8 mouse cellular contexts compared by ENCODE assay signal in genomic region chr4:150396826-150397620, GRCm38 (mm10).
DNase-seq lines count a peak whose midpoint lies in the region; ATAC-seq and TF ChIP-seq lines count a peak whose summit lies in the region.

No protein-coding gene starts in this region.

- H3K9me3 ChIP-seq in neural tube, embryonic 11.5 days (ENCODE audit: control insufficient read depth, low read length), result no peaks in the 10 kb centered on the region
- no peaks in the 10 kb centered on the region for H3K9me3 ChIP-seq in intestine, postnatal 0 days (ENCODE audit: control insufficient read depth)
- H3K9me3 ChIP-seq in midbrain, embryonic 10.5 days (replicated peaks), result no peaks in the 10 kb centered on the region

- H3K27ac ChIP-seq in neural tube, embryonic 11.5 days (ENCODE audit: low read depth, low read length), result peak overlapping the region; percentile 72
- peak overlapping the region; percentile 15 for H3K27ac ChIP-seq in embryonic fibroblast, embryonic 13.5 days (ENCODE audit: insufficient read depth, low read length)
- H3K27ac ChIP-seq in intestine, postnatal 0 days (ENCODE audit: low read depth, low read length), result peak overlapping the region; percentile 81
- H3K27ac ChIP-seq in midbrain, embryonic 10.5 days (replicated peaks), result peak overlapping the region; percentile 78

- peak; percentile 26 for DNase-seq in neural tube, embryonic 11.5 days (ENCODE audit: low spot score)
- DNase-seq in neural tube, embryonic 10.5 days (ENCODE audit: extremely low spot score, low spot score), result no peak
- DNase-seq in midbrain, embryonic 10.5 days (ENCODE audit: low spot score), result no peak
- DNase-seq in cerebellum, adult 11 months, result no peak
- DNase-seq in right cerebral cortex, postnatal 4 days, result no peak
- no peak for DNase-seq in ovary, postnatal 14 days (ENCODE audit: low spot score)

- no peak overlapping the region for H3K4me3 ChIP-seq in neural tube, embryonic 11.5 days (ENCODE audit: low read depth, low read length)
- no peak overlapping the region for H3K4me3 ChIP-seq in embryonic fibroblast, embryonic 13.5 days (ENCODE audit: insufficient read depth, low read length)
- no peak overlapping the region for H3K4me3 ChIP-seq in intestine, postnatal 0 days (ENCODE audit: low read depth, low read length)
- no peak overlapping the region for H3K4me3 ChIP-seq in midbrain, embryonic 10.5 days

- no peak overlapping the region for H3K4me2 ChIP-seq in neural tube, embryonic 11.5 days (ENCODE audit: low read depth)
- H3K4me2 ChIP-seq in intestine, postnatal 0 days (replicated peaks; ENCODE audit: low read depth), result peak overlapping the region; percentile 39; the same call in 1 of the 2 replicates

- H3K9ac ChIP-seq in neural tube, embryonic 11.5 days (ENCODE audit: low read length), result peak overlapping the region; percentile 30
- H3K9ac ChIP-seq in intestine, postnatal 0 days (ENCODE audit: low read depth, low read length), result peak overlapping the region; percentile 12; the same call in 1 of the 2 replicates

- H3K36me3 ChIP-seq in neural tube, embryonic 11.5 days (ENCODE audit: control insufficient read depth, insufficient read depth, low read length), result no peaks in the 10 kb centered on the region
- H3K36me3 ChIP-seq in intestine, postnatal 0 days (ENCODE audit: control insufficient read depth, insufficient read depth), result no peaks in the 10 kb centered on the region
- no peaks in the 10 kb centered on the region for H3K36me3 ChIP-seq in midbrain, embryonic 10.5 days

- WGBS in neural tube, embryonic 11.5 days, result 25% methylated on average over 13 of the region's 13 CpGs
- WGBS in intestine, postnatal 0 days, result 18% methylated on average over 13 of the region's 13 CpGs
- WGBS in midbrain, embryonic 10.5 days, result 31% methylated on average over 13 of the region's 13 CpGs

- no peak for TF ChIP-seq POLR2A in embryonic fibroblast, embryonic 13.5 days (IDR thresholded peaks at IDR 0.05; ENCODE audit: low read depth, low read length)

- no peaks in the 10 kb centered on the region for H3K27me3 ChIP-seq in neural tube, embryonic 11.5 days (ENCODE audit: control insufficient read depth, insufficient read depth, low read length)
- H3K27me3 ChIP-seq in intestine, postnatal 0 days (replicated peaks; ENCODE audit: control insufficient read depth, insufficient read depth, low read length), result no peaks in the 10 kb centered on the region
- no peaks in the 10 kb centered on the region for H3K27me3 ChIP-seq in midbrain, embryonic 10.5 days (ENCODE audit: low read depth, poor library complexity, severe bottlenecking)

- no peak for ATAC-seq in neural tube, embryonic 11.5 days (ENCODE audit: insufficient read depth, low FRiP score, low TSS enrichment)
- ATAC-seq in intestine, postnatal 0 days, result peak; percentile 48

- TF ChIP-seq CTCF in embryonic fibroblast, embryonic 13.5 days (IDR thresholded peaks at IDR 0.05; ENCODE audit: borderline replicate concordance, insufficient read depth, low read length), result no peak
- no peak for TF ChIP-seq CTCF in intestine, postnatal 0 days (IDR thresholded peaks at IDR 0.05; ENCODE audit: low read depth)

- peaks cover 47% of the 10 kb centered on the region for H3K4me1 ChIP-seq in neural tube, embryonic 11.5 days (ENCODE audit: control insufficient read depth, insufficient read depth, low read length)
- H3K4me1 ChIP-seq in embryonic fibroblast, embryonic 13.5 days (ENCODE audit: control insufficient read depth, insufficient read depth, low read length), result peaks cover 22% of the 10 kb centered on the region
- peaks cover 18% of the 10 kb centered on the region for H3K4me1 ChIP-seq in intestine, postnatal 0 days (replicated peaks; ENCODE audit: control insufficient read depth, insufficient read depth, low read length)
- peaks cover 84% of the 10 kb centered on the region for H3K4me1 ChIP-seq in midbrain, embryonic 10.5 days

Comparison
In these comparisons a context has a peak if more than half of its experiments do, and no peak if none do; other contexts are left out.
1. H3K27ac ChIP-seq: peak in every context shown above with its lines; median percentile 81 in intestine, postnatal 0 days; 78 in midbrain, embryonic 10.5 days; 72 in neural tube, embryonic 11.5 days; 15 in embryonic fibroblast, embryonic 13.5 days.